Mouse (Mus musculus): ENCODE measurements around the gene Pced1b.

DNA sequence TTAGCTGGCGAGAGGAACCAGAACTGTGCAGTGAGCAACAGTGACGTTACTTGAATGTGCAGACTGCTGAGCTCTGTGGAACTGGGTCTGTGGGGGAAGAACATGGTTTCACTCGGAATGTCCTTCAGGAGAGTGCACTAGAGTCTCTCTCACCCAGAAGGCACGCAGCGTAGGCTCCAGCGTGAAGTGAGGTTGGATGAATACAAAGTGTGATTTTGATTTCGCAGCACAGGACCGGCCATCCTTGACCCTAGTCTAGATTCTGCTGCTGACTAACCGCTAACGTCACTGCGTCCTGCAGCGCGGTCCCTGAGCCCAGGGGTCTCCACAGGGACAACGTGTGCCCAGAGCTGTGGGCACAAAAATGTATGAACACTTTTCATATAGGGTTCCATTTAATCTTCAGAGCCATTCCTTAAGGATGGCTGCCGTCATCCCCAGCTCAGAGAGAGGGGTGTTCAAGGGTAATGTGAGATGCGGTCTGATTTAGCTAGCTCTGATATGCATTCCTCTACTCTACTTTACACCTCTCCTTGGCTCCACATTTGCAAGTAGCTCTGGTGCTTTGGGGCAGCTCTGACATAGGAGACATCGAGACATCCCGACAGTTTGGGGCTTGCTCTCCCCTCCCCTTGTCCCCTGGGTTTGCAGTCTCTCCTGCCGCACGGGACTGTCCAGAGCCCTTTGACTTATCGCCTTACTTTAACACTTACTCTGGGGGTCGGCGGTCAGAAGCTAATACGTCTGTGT lies 101.8 kb downstream of the Pced1b start:
- TF ChIP-seq POLR2A (IDR thresholded peaks at IDR 0.05; ENCODE audit: extremely low read depth, insufficient read depth, low read length) (no peak), CTCF (IDR thresholded peaks at IDR 0.05; ENCODE audit: low read depth, low read length) (no peak)
